Mouse (Mus musculus) hindbrain, postnatal 0 days (tissue): Measurements from ENCODE around the gene Btbd35f10. TPM values are rescaled to one million over a fixed set of nuclear protein-coding genes. Genes with fewer than 3 reads are reported as not detected.
"Not testable (repeated sequence)": the region's sequence is repeated elsewhere in the genome, so short reads cannot be mapped to it uniquely, and the experiment has no call there.

ENCODE experiments used
- ATAC-seq: fragments of 200-750 bp; cut with Nextera tagmentation; 2 replicates; pipeline ENCODE4 v1.8.0; 2017; ENCODE audit warnings: mild to moderate bottlenecking, moderate TSS enrichment, moderate library complexity
- DNase-seq: peaks from one replicate; pipeline ENCODE4 v3.0.0-alpha.2; 2015; ENCODE audit warnings: low spot score
- H3K27ac ChIP-seq: fragments of 300-500 bp; sonication (generic); 2 replicates; pipeline ENCODE4 v1.5.1; 2014; ENCODE audit warnings: mild to moderate bottlenecking
- H3K27me3 ChIP-seq: fragments of 300-500 bp; sonication (generic); 2 replicates; pipeline ENCODE4 v1.6.1; 2014; ENCODE audit warnings: low read length, mixed read lengths; ENCODE audit not compliant: insufficient read depth
- H3K36me3 ChIP-seq: fragments of 300-500 bp; sonication (generic); 2 replicates; pipeline ENCODE4 v1.6.1; 2014; ENCODE audit warnings: low read length, mixed read lengths; ENCODE audit not compliant: insufficient read depth
- H3K4me1 ChIP-seq: fragments of 300-500 bp; sonication (generic); 2 replicates; pipeline ENCODE4 v1.6.1; 2014; ENCODE audit warnings: antibody characterized with exemption, low read length, mixed read lengths; ENCODE audit not compliant: insufficient read depth
- H3K4me2 ChIP-seq: fragments of 300-500 bp; sonication (generic); 2 replicates; pipeline ENCODE4 v1.6.1; 2014; ENCODE audit warnings: low read depth, mild to moderate bottlenecking, low read length, moderate library complexity, mixed read lengths
- H3K4me3 ChIP-seq: fragments of 300-500 bp; sonication (generic); 2 replicates; pipeline ENCODE4 v1.5.1; 2014; ENCODE audit warnings: low read length
- H3K9ac ChIP-seq: fragments of 300-500 bp; sonication (generic); replicated peaks from 2 replicates; pipeline ENCODE4 v1.6.1; 2014; ENCODE audit warnings: mild to moderate bottlenecking, low read length, moderate library complexity, mixed read lengths
- H3K9me3 ChIP-seq: fragments of 300-500 bp; sonication (generic); 2 replicates; pipeline ENCODE4 v1.6.1; 2016; ENCODE audit warnings: low read length, mixed read lengths
- WGBS: fragments of 180-500 bp; shearing (Covaris S2); extraction: QIAGEN DNeasy Blood & Tissue Kit; methylation state at CpG from one replicate; pipeline ENCODE4 v1.1.7; 2014; 5-methylcytosine and 5-hydroxymethylcytosine counted together
- polyA plus RNA-seq: library from polyadenylated mRNA; unstranded; fragments of >200 nt; fragmentation: Nextera tagmentation; extraction: Ambion mirVana; gene quantifications from 2 replicates; pipeline ENCODE4 v1.2.1, GENCODE M21; 2015
- total RNA-seq: library from RNA; depleted of rRNA; stranded (reverse); fragments of >200 nt; gene quantifications from 2 replicates; pipeline ENCODE4 v1.2.3, GENCODE M21; 2014; rRNA removed

The Btbd35f10 gene
- total RNA-seq (not detected in 2 replicates), polyA plus RNA-seq (not detected in 2 replicates)

GRCm38 (mm10) chrX:3752785-3753184 lies at the start of gene Btbd35f10:
TSS of gene Btbd35f10 (minus strand) at chrX:3752885.
- H3K9ac ChIP-seq, H3K4me2 ChIP-seq, H3K4me1 ChIP-seq, DNase-seq, H3K4me3 ChIP-seq, H3K27ac ChIP-seq, H3K9me3 ChIP-seq, H3K36me3 ChIP-seq, ATAC-seq, H3K27me3 ChIP-seq: not testable (repeated sequence)
- WGBS, result no CpG with 5 or more reads among the region's 3 CpGs

Other genes with a start within 250 kb of the Btbd35f10 start
- not detected in 2 replicates for gene Btbd35f18, start 52.7 kb downstream of the Btbd35f10 start, total RNA-seq
- not detected in 2 replicates for gene Btbd35f18, start 52.7 kb downstream of the Btbd35f10 start, polyA plus RNA-seq
- gene Btbd35f16, start 204.1 kb upstream of the Btbd35f10 start, total RNA-seq, result not detected in 2 replicates
- not detected in 2 replicates for gene Btbd35f16, start 204.1 kb upstream of the Btbd35f10 start, polyA plus RNA-seq